Mouse (Mus musculus): ENCODE results near the gene Smyd2. TPM values are rescaled to one million over a fixed set of nuclear protein-coding genes. Genes with fewer than 3 reads are reported as not detected.

Smyd2 gene
- polyA plus RNA-seq, 1 experiment = 17.3 TPM

DNA sequence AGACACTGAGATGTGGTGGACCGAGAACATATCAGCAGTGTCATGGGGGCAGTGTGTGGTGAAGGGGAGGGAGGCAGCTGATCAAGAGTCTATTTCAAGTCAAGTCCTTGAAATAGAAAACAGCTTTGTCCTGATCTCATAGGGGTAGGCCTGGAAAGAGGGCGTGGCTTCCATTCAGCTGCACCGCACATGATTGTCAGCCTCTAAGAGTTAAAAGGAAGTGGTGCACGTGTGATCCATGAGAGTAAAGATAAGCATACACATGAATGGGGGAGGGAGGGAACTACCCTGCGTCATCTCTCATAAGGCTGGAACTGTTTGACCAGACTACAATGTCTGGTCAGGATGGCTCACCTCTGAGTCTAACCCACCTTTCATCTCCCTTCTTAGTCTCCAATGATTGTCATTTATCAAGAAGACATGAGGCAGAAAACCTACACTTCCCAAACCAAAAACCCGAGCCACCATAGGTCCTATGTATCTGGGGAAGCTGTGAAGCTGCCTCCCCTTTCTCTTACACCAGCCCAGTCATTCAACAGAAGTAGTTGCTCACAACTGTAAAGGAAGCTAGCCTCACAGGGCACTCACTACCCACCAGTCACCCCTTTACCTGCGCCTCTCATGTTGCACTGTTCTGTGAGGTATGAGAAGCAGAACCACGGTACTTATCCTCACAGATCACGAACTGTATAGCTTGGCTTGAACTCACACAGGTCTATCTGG, 11.5 kb upstream of the Smyd2 start:
- Histone ChIP-seq H3K4me1 (ENCODE audit: control insufficient read depth, insufficient read depth, low read length) (0 out of 2 replicates have a peak, but pooled peaks cover 5% of the 10 kb centered on the region), H3K27ac (ENCODE audit: insufficient read depth, low read depth, low read length) (no peak overlapping the region), H3K4me3 (ENCODE audit: insufficient read depth, low read length) (no peak overlapping the region)
- no peak for TF ChIP-seq CTCF (IDR thresholded peaks at IDR 0.05; ENCODE audit: low read depth, low read length)
- TF ChIP-seq POLR2A (IDR thresholded peaks at IDR 0.05; ENCODE audit: borderline replicate concordance, low read depth, low read length) = no peak

- 0 out of 2 replicates have a peak, but pooled peaks cover 5% of the 10 kb centered on the region for H3K4me1 ChIP-seq (ENCODE audit: control insufficient read depth, insufficient read depth, low read length)
- no peak overlapping the region for H3K4me3 ChIP-seq (ENCODE audit: insufficient read depth, low read length)
- TF ChIP-seq CTCF (IDR thresholded peaks at IDR 0.05; ENCODE audit: low read depth, low read length) (no peak), POLR2A (IDR thresholded peaks at IDR 0.05; ENCODE audit: borderline replicate concordance, low read depth, low read length) (no peak)
- no peak overlapping the region for H3K27ac ChIP-seq (ENCODE audit: insufficient read depth, low read depth, low read length)
Measured at GRCm38 (mm10) chr1:189932976-189933375, 10.8 kb upstream of the Smyd2 start.

DNA sequence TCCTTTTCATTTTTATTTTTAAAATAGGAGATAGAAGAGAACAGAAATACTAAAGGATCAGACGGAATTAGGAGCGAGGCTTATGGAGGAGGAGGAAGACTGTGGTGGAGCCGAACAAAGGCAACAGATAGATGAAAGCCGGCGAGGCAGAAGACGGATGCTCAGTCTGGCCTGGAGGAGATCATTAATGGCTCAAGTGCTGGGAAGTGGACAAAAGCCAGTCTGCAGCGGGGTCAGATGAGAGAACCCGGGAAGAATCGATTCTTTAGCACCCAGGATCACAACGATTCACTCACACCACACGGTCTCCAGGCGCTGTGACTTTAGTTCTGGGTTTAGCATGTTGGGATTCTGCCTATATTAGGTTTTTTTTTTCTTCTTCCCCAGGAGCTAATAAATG, 10.0 kb upstream of the Smyd2 start:
- Histone ChIP-seq H3K27ac (ENCODE audit: insufficient read depth, low read depth, low read length) (no peak overlapping the region), H3K4me3 (ENCODE audit: insufficient read depth, low read length) (no peak overlapping the region), H3K4me1 (ENCODE audit: control insufficient read depth, insufficient read depth, low read length) (0 out of 2 replicates have a peak, but pooled peaks cover 5% of the 10 kb centered on the region)
- TF ChIP-seq POLR2A (IDR thresholded peaks at IDR 0.05; ENCODE audit: borderline replicate concordance, low read depth, low read length) (no peak), CTCF (IDR thresholded peaks at IDR 0.05; ENCODE audit: low read depth, low read length) (no peak)

GRCm38 (mm10) chr1:189929896-189930295, 7.7 kb upstream of the Smyd2 start:
- no peak overlapping the region for H3K27ac ChIP-seq (ENCODE audit: insufficient read depth, low read depth, low read length)
- H3K4me3 ChIP-seq (ENCODE audit: insufficient read depth, low read length) = no peak overlapping the region
- H3K4me1 ChIP-seq (ENCODE audit: control insufficient read depth, insufficient read depth, low read length) = 0 out of 2 replicates have a peak, but pooled peaks cover 5% of the 10 kb centered on the region
- no peak for TF ChIP-seq POLR2A (IDR thresholded peaks at IDR 0.05; ENCODE audit: borderline replicate concordance, low read depth, low read length)
- no peak for TF ChIP-seq CTCF (IDR thresholded peaks at IDR 0.05; ENCODE audit: low read depth, low read length)

DNA sequence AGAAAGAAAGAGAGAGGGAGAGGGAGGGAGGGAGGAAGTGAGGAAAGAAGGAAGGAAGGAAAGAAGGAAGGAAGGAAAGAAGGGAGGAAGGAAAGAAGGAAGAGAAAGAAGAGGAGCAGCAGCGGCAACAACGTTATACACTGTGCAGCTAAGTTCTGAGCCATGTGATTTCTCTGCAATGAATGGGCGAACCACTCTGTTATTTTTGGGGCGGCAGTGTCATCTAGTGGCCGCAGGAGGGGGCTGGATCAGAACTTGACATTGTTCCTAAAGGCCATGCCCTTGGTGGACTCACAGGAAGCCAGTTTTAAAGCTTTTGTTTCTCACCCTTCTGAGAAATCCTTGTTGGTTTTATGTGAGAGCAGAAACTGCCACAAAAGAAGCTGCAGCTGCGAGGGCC, 5.5 kb upstream of the Smyd2 start:
- Histone ChIP-seq H3K4me3 (ENCODE audit: insufficient read depth, low read length) (no peak overlapping the region), H3K27ac (ENCODE audit: insufficient read depth, low read depth, low read length) (no peak overlapping the region), H3K4me1 (ENCODE audit: control insufficient read depth, insufficient read depth, low read length) (peaks cover 1% of the 10 kb centered on the region; the same call in 1 of the 2 replicates)
- TF ChIP-seq POLR2A (IDR thresholded peaks at IDR 0.05; ENCODE audit: borderline replicate concordance, low read depth, low read length) = no peak
- peak; percentile 85 for TF ChIP-seq CTCF (IDR thresholded peaks at IDR 0.05; ENCODE audit: low read depth, low read length)

DNA sequence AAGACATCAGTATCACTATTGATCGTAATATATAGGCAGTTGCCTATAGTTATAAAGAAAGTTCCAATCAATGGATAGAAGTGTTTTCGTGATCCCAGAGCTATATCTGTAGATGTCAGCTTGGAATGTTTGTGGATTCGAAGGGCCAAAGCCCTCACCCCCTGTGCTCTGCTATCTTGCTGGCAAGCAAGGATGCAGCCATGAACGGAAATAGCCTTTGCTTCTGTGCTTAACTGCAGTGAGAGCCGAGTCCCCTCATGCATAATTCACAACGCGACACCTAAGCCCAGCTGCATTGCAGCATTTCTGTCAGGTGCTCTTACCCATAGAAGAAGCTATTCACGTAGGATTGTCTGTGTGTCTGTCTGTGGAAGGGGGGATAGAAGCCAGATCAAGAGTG, 4.1 kb upstream of the Smyd2 start:
- Histone ChIP-seq H3K4me1 (ENCODE audit: control insufficient read depth, insufficient read depth, low read length) (peaks cover 2% of the 10 kb centered on the region), H3K4me3 (ENCODE audit: insufficient read depth, low read length) (no peak overlapping the region), H3K27ac (ENCODE audit: insufficient read depth, low read depth, low read length) (no peak overlapping the region)
- no peak for TF ChIP-seq CTCF (IDR thresholded peaks at IDR 0.05; ENCODE audit: low read depth, low read length)
- no peak for TF ChIP-seq POLR2A (IDR thresholded peaks at IDR 0.05; ENCODE audit: borderline replicate concordance, low read depth, low read length)

GRCm38 (mm10) chr1:189923871-189924568, 1.9 kb upstream of the Smyd2 start:
- H3K27ac ChIP-seq (ENCODE audit: insufficient read depth, low read depth, low read length) = no peak overlapping the region
- no peak for TF ChIP-seq CTCF (IDR thresholded peaks at IDR 0.05; ENCODE audit: low read depth, low read length)
- TF ChIP-seq POLR2A (IDR thresholded peaks at IDR 0.05; ENCODE audit: borderline replicate concordance, low read depth, low read length) = no peak
- no peak overlapping the region for H3K4me3 ChIP-seq (ENCODE audit: insufficient read depth, low read length)
- peaks cover 9% of the 10 kb centered on the region for H3K4me1 ChIP-seq (ENCODE audit: control insufficient read depth, insufficient read depth, low read length)

GRCm38 (mm10) chr1:189923157-189923556, 994 bp upstream of the Smyd2 start:
- TF ChIP-seq POLR2A (IDR thresholded peaks at IDR 0.05; ENCODE audit: borderline replicate concordance, low read depth, low read length) (no peak), CTCF (IDR thresholded peaks at IDR 0.05; ENCODE audit: low read depth, low read length) (no peak)
- H3K4me3 ChIP-seq (ENCODE audit: insufficient read depth, low read length) = no peak overlapping the region
- H3K27ac ChIP-seq (ENCODE audit: insufficient read depth, low read depth, low read length) = no peak overlapping the region
- H3K4me1 ChIP-seq (ENCODE audit: control insufficient read depth, insufficient read depth, low read length) = peaks cover 9% of the 10 kb centered on the region

GRCm38 (mm10) chr1:189922721-189923120, 558 bp upstream of the Smyd2 start:
- peak overlapping the region; percentile 94 for H3K4me3 ChIP-seq (ENCODE audit: insufficient read depth, low read length)
- TF ChIP-seq POLR2A (IDR thresholded peaks at IDR 0.05; ENCODE audit: borderline replicate concordance, low read depth, low read length) = no peak
- no peak for TF ChIP-seq CTCF (IDR thresholded peaks at IDR 0.05; ENCODE audit: low read depth, low read length)

DNA sequence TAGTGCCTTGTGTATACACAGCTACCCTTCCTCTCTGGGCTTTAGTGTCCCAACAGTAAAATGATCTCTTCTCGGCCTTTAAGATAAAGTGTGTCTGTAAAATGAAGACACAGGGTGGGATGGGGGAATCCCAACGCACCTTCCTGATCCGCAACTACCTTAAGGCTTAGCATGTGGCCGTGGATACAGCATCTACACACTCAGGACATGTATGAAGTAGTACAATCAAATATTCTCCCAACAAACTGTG, 670 bp downstream of the Smyd2 start:
- Histone ChIP-seq H3K4me1 (ENCODE audit: control insufficient read depth, insufficient read depth, low read length) (peaks cover 14% of the 10 kb centered on the region), H3K4me3 (ENCODE audit: insufficient read depth, low read length) (peak overlapping the region; percentile 94), H3K27ac (ENCODE audit: insufficient read depth, low read depth, low read length) (0 out of 2 replicates have a peak overlapping the region, but pooled peaks have one; percentile 8)
- TF ChIP-seq POLR2A (IDR thresholded peaks at IDR 0.05; ENCODE audit: borderline replicate concordance, low read depth, low read length) (no peak), CTCF (IDR thresholded peaks at IDR 0.05; ENCODE audit: low read depth, low read length) (no peak; the same call in 1 of the 2 replicates)

More at GRCm38 (mm10) chr1:189922721-189923120, 558 bp upstream of the Smyd2 start:
- Histone ChIP-seq H3K27ac (ENCODE audit: insufficient read depth, low read depth, low read length) (no peak overlapping the region), H3K4me1 (ENCODE audit: control insufficient read depth, insufficient read depth, low read length) (peaks cover 11% of the 10 kb centered on the region)

Data from bone marrow macrophage, adult 2 months (primary cell).